Mouse (Mus musculus): ENCODE data around the gene Pced1b.
A peak's percentile ranks its signal among the peaks of the same experiment; 100 is the strongest.
"Not testable (repeated sequence)": the region's sequence is repeated elsewhere in the genome, so short reads cannot be mapped to it uniquely, and the experiment has no call there.

The Pced1b gene

DNA sequence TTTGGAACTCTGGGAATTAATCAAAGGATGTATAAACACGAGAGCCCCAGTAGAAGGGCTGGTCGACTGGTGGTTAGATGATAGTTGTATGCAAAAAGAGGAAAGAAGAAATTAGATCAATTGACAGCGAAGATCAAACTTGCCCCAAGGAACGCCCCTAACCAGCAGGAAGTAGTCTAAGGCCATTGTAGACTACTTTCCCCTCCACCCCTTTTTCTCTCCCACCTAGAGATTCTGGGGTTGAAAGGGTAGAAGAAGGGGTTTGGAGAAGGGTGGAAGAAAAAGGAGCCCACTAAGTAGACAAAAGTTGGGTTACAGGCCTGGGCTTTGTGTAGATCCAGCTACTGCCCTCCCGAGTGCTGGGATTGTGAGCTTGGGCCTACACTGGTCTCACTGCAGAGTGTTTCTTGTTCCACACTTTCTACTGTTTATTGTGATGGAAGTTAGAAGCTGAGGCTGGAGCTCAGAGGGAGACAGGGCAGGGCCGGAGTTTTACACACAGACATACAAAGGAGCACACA lies 125.8 kb downstream of the Pced1b start:
- peak; percentile 9 for DNase-seq (ENCODE audit: low read depth, low spot score)

DNA sequence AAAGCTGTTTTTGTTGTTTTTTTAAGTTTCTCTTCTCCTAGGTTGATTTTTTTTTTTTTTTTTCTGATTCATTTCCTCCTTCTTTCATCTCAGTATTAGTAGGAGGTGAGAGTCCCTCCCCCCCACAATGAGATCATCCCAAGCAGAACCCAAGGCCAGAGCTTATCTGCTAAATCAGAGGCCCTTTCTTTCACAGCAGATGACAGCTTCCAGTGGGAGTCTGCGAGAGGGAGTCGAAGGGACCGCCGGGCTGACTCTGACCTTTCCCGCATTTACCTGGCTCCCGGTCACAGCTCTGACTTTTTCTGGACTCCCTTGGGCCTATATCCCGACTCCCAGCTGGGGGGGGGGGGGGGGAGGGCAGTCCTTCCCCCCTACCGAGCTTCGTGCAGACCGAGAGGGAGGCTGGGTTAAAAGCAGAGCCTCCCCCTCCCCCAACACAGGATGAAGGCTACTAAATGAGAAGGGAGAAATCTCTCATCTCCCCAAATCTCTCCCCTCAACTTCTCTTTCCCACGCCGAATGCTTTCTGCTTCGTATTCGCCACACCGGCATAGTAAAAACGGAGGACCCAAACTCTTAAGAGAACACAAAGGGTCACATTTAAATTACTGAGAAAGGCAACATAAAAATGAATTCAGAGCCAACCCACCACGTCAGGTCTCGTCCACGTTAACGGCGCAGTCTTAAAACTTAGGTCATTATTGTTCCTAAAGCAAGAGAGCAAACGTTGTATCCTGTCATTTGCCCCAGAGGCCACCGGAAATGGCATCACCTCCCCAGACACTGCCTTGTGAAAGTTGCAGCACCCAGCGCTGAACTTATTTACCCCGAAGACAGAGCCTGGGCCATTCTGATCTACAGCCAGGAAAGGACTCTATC lies 126.5 kb downstream of the Pced1b start:
- DNase-seq (ENCODE audit: low read depth, low spot score), result peak; percentile 23

- DNase-seq (ENCODE audit: low read depth, low spot score), result no peak
Observed at GRCm38 (mm10) chr15:97374085-97374844, 127.4 kb downstream of the Pced1b start.

DNA sequence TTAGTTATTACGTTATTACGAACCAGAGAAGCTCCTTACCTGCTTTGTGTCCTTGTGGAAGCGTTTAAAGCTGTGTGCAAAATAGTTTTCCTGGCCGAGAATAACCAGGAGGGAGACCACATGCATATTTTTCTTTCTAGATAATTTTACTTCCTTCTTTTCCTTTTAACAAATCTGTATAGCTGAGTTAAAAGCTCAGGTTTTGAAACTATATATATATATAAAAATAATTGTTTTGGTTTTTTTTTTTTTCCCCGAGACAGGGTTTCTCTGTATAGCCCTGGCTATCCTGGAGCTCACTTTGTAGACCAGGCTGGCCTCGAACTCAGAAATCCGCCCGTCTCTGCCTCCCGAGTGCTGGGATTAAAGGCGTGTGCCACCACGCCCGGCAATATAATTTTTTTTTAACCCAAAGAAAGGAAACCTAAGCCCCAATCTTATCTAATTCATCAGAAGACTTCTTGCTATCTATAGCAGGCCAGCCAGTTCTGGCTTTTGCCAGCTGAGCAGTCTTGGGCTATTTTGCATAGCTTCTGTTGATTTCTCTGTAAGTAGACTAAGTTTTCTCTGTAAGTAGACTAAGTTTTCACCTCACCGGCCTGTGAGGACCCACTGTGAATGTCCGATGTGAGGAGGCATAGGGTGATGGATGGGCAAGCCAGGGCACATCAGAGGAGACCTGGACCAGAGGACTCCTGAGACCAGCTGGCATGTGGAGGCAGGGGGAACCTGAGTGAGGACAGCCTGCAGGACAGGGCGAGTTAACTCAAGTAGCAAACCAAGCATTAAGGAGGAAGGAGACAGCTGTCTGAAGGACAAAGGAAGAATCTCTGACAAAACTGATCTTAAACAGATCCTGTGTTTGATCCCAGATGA lies 128.2 kb downstream of the Pced1b start:
- no peak for DNase-seq (ENCODE audit: low read depth, low spot score)

DNA sequence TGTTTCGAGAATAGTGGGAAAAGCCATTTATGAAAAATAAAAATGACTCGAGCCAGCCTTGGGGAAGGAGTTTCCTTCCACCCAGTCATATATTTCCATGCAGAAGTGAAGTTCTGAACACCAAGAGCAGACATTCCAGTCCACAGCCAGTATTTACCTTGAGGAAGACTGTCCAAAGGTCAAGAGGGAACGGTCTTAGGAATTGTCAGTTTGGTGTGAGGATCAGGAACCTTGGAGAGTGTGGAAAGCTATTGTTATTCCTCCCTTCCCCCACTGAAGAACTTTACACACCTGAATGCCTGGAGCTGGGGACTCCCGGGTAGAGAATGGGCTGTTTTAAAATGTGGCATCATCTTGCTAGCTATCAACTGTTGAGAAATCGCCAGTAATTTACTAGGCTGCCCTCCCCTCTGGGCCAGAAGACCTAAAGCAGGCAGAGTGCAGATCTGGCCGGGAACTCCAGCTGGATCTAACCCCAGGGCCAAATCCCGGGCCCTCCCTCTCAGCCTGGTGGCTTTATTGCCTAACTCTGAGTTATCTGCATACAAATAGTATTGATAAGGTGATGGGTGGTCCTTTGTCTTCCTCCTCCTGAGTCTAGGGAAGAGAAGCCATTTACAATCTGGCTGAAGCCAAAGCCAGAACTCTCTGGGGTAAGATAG lies 129.3 kb downstream of the Pced1b start:
- no peak for DNase-seq (ENCODE audit: low read depth, low spot score)

DNA sequence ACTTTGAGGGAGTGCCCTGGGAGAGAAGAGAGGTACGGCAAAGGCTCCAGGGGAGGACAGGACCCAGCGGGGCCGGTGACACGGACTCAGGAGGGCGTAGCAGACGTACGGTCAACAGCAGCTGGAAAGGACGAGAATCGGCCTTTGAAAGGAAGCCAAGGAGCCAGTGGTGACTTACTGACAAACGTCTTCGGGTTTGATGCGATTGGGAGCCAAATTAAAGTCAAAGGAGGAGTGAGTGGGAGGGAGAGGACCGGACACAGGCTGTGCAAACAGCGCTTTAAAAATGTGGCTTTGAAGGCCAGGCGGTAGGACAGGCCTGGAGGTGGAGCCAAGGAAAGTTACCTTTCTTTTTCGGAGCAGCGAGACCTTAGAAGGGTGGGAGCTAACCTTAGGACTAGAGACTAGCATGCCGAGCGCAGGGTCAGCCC lies 129.9 kb downstream of the Pced1b start:
- DNase-seq (ENCODE audit: low read depth, low spot score), result no peak

DNA sequence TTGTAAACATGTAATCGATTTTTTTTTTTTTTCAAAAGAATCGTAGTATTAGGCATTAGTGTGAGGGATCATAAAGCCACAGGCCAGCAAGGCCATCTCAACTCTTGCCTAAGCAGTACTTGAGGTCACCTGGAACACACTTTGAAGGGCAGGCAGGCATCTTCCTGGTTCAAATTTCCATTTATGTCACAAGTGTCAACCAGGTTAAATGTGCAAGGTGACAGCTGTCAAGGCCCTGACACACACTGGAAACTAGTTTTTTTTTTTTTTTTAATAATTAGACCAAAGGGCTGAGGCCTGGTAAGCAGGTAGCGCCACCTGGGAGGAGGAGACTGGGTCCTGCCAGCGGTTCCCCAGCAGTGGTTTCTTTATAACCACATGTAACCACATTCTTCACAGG lies 131.2 kb downstream of the Pced1b start:
- no peak for DNase-seq (ENCODE audit: low read depth, low spot score)

- DNase-seq (ENCODE audit: low read depth, low spot score), result no peak
Observed at GRCm38 (mm10) chr15:97379489-97380304, 132.8 kb downstream of the Pced1b start.

- no peak for DNase-seq (ENCODE audit: low read depth, low spot score)
Observed at GRCm38 (mm10) chr15:97382567-97382966, 135.7 kb downstream of the Pced1b start.

DNA sequence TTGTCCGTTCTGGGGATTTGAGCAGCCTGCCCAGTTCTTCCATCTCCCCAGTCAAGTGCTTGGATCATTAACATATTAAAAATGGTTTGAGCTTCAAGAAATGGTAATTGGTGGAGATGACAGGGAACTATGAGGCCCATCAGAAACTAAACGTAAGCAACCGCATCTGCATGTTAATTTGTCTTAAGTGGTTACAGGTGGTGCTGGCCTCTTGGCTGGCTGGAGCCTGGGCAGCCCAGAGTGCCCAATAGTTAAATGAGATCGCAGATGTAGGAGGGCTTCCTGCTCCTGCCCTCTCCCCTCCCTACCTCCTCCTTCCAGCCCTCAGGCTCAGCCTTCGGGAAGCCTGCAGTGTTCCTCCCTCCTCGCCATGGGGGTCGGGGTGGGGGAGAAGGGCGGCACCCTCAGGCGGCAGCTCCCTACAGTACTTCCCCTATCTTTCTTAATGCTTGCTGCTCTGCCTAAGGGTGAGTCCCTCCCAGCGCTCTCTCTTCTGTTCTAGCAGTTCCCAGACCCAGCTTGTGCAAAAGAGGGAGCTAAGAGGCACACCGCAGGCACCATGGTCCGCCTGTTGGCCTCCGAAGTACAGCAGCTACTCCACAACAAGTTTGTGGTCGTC lies 136.7 kb downstream of the Pced1b start:
- no peak for DNase-seq (ENCODE audit: low read depth, low spot score)

- DNase-seq (ENCODE audit: low read depth, low spot score), result no peak
Observed at GRCm38 (mm10) chr15:97384170-97385018, 137.5 kb downstream of the Pced1b start.

GRCm38 (mm10) chr15:97385174-97385573 lies 138.3 kb downstream of the Pced1b start:
- not testable (repeated sequence) for DNase-seq (ENCODE audit: low read depth, low spot score)

DNA sequence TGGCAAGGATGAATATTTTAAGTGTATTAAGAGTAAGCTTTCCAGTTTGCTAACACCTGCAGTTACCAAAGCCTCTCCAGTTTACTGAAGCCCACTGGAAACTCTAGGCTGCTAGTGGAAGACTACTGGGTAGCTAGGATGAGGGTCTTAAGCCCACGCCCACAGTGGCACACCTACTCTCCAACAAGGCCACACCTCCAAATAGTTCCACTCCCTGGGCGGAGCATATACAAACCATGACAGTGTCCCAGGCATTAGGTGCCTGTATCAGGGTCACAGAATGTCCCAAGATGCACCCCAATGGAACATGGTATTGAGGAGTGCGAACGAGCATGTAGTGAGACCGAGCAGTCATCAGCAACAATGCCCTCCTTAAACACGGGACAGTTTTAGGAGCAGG lies 140.9 kb downstream of the Pced1b start:
- no peak for DNase-seq (ENCODE audit: low read depth, low spot score)

- DNase-seq (ENCODE audit: low read depth, low spot score), result no peak
Observed at GRCm38 (mm10) chr15:97389577-97389976, 142.7 kb downstream of the Pced1b start.

DNA sequence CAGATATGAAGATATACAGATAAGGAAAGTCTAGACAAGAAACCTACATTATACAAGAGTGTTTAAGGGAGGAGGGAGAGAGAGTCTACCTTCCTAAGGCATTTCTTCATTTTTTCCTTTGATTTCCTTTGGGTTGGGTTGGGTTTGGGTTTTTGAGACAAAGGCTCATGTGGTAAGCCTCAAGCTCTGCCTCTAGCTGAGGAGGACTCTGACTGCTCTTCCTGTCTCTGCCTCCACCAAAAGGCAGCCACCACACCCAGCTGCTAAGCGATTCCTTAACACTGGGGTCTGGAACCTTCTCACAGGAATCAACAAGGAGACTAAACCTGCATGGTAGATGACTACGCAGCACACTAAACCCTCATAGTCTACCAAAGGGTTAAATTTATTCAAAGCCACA lies 143.9 kb downstream of the Pced1b start:
- DNase-seq (ENCODE audit: low read depth, low spot score), result no peak

DNA sequence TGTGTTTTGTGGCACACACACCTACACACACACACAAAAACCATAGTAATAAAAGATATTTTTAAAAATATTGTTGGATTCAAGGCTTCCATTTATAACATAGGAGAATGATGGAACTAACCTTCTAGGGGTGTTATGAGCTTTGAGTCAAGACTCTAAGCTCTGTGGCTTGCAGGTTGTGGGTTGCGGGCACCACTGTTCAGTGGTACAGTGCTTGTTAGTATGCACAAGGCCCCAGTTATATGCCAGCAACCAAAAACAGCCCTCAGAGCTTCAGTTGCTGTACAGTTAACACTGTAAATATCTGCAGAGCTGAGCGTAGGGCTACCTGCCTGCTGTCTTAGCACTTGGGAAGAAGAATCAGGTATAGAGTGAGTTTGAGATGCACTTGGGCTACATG lies 144.5 kb downstream of the Pced1b start:
- DNase-seq (ENCODE audit: low read depth, low spot score), result no peak

DNA sequence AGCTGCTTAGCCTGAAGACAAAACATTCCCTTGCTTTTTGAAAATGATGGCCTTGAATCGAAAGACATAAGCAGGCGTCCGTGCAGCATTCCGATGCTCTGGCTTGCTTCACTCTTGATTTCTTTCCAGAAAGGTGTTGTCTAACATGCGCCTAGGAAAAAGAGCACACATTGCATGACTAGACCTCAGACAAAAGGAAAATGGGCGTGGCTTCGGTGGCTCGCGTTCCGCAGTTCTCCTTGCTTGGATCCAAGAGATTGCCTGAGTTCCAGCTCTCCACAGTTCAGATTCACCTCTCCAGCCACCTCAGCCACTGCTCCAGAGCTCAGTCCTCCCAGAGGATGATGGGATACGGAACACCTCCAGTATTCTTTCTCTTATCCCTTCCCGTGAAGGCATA lies 147.7 kb downstream of the Pced1b start:
- DNase-seq (ENCODE audit: low read depth, low spot score), result no peak

- DNase-seq (ENCODE audit: low read depth, low spot score), result no peak
Observed at GRCm38 (mm10) chr15:97396586-97397299, 149.8 kb downstream of the Pced1b start.

All from 3T3-L1 (cell line).